Mouse (Mus musculus): ENCODE data around the gene Nr1h3. TPM values are rescaled to one million over a fixed set of nuclear protein-coding genes. Genes with fewer than 3 reads are reported as not detected.

The Nr1h3 gene
- polyA plus RNA-seq (2017; shearing (Covaris generic)), result 0.57 TPM

DNA sequence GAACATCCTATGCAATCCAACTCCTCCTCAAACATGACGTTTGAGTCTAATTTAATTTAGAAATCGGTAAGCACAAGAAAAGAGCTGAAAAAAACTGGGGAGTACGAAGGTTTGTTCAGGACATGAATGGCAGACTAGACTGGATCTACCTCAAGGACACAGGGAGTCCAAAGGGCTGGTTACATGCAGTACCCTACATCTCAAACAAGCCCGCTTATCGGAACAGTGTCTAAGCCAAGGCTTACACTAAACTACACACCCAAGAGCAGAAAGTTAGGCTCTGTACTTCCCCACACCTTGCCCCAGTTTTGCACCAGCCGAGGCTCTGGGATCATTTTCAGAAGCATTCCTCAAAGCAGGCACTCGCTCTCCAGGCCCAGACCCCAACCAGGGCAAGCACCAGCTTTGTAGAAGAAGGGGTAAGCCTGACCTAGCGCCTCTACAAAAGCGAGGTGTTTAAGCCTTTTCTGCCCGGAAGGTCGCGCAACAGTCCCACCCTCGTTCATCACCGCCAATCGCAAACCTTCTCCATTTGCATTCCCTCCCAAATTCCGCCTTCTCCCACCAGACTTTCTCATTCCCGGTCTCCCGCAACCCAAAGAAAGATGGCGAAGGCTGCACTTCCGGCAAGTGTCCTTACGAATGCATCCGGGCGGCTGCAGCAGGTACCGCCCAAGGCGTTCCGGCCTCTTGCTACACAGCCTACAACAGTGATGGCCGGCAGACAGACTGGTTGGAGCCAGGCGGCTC is at the start of gene Nr1h3, which contains the start of gene Acp2:
TSS of gene Nr1h3 (minus strand) at position 613 of the 750 bp plus-strand sequence.
TSS of gene Acp2 (plus strand) at position 664 of the 750 bp plus-strand sequence.

DNA sequence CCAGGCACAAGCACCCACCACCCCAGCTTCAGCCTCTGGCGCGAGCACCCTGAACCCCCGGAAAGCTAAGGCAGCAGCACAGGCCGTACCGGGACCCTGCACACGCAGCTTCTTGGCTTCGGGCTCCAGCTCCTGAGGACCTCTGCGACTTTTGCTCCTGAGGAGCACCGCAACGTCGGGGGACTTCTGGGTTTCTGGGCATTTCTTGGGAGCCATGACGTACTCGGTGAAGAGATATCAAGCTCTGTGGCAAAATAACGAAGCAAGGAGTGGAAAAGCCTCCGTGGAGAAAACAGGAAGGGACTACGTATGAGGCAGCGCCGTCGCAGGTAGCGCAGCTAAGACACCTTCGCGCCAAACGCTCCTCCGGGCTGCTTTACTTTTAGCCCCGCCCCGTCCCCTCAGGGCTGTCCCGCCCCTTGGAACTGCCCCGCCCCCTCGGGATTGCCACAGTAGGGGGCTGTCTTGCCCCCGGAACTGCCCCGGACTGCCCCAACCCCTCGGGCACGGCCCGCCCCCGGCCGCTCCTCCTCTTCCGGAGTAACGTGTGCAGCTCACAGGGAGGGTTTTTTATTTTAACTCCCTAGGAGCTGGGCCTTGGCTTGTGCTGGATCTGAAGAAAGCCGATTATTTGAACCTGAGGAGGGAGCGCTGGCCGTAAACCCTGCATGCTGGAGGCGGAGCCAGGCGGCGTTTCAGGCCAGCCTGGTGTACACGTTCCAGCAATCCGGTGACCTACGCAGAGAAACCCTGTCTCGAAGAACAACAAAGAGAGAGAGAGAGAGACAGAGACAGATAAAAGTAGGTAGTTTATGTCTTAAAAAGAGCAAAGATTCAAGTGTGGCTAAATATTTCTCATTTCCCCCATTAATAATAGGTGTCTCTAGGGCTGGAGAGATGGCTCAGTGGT is 34.2 kb upstream of the Nr1h3 start, which contains the start of gene Ddb2:
TSS of gene Ddb2 (minus strand) at position 382 of the 910 bp plus-strand sequence.

DNA sequence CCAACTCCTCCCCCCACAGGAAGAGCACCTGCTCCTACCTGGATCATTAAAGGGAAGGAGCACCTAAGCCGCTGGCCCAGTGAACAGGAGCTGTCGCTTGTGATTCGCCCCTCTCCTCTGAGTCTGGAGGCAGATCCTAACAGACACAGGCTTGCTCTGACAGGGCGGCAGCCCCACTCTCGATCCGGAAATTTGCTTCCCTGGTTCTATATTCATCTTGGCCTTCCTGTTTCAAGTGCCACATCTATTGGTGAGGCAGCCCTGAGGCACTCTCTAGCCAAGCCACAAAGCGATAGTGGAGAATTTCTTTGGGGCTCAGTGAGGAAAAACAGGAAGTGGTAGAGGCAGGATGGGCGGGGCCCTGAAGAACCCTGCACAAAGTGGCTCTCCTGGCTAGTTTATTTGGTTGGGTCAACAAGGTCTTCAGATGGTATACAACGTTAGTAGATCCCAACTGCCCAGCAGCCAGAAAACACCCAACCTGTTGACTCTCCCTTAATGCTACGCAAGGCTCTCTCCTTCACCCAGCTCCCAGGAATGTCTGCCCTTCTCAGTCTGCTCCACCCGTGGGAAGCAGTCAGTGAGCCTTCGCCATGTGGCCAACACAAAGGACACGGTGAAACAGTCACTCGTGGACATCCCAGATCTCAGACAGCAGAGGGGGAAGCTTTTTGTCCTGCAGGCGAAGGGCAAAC is 18.8 kb downstream of the Nr1h3 start, which contains the start of gene Madd:
TSS of gene Madd (minus strand) at position 127 of the 695 bp plus-strand sequence.

Other genes starting within 250 kb of the Nr1h3 start
- gene Rapsn, start 167.2 kb downstream of the Nr1h3 start, polyA plus RNA-seq (2017; shearing (Covaris generic)), result 1.8 TPM
- 152 TPM for gene Psmc3, start 148.8 kb downstream of the Nr1h3 start, polyA plus RNA-seq (2017; shearing (Covaris generic))
- 21.4 TPM for gene Slc39a13, start 132.4 kb downstream of the Nr1h3 start, polyA plus RNA-seq (2017; shearing (Covaris generic))
- not detected for gene Spi1, start 120.4 kb downstream of the Nr1h3 start, polyA plus RNA-seq (2017; shearing (Covaris generic))
- not detected for gene Mybpc3, start 84.7 kb downstream of the Nr1h3 start, polyA plus RNA-seq (2017; shearing (Covaris generic))
- 224 TPM for gene Madd, start 19.0 kb downstream of the Nr1h3 start, polyA plus RNA-seq (2017; shearing (Covaris generic))
- gene Acp2, start 51 bp upstream of the Nr1h3 start, polyA plus RNA-seq (2017; shearing (Covaris generic)), result 7.6 TPM
- 98.2 TPM for gene Ddb2, start 34.1 kb upstream of the Nr1h3 start, polyA plus RNA-seq (2017; shearing (Covaris generic))
- gene Pacsin3, start 53.1 kb upstream of the Nr1h3 start, polyA plus RNA-seq (2017; shearing (Covaris generic)), result 2.0 TPM
- gene Arfgap2, start 62.1 kb upstream of the Nr1h3 start, polyA plus RNA-seq (2017; shearing (Covaris generic)), result 84.0 TPM
- gene 1110051M20Rik, start 241.9 kb upstream of the Nr1h3 start, polyA plus RNA-seq (2017; shearing (Covaris generic)), result 18.6 TPM

Measured in effector memory CD4-positive, alpha-beta T cell, adult 5 months (primary cell).